Mouse (Mus musculus): ENCODE data around the gene Psg25. TPM values are rescaled to one million over a fixed set of nuclear protein-coding genes. Genes with fewer than 3 reads are reported as not detected.

Psg25 gene
- not detected for polyA plus RNA-seq (2015; fragmentation: Illumina TruSeq; extraction: RNeasy Lipid Tissue Mini Kit (QIAGEN cat#74804); ENCODE audit: insufficient read depth, low read depth, low replicate concordance)

DNA sequence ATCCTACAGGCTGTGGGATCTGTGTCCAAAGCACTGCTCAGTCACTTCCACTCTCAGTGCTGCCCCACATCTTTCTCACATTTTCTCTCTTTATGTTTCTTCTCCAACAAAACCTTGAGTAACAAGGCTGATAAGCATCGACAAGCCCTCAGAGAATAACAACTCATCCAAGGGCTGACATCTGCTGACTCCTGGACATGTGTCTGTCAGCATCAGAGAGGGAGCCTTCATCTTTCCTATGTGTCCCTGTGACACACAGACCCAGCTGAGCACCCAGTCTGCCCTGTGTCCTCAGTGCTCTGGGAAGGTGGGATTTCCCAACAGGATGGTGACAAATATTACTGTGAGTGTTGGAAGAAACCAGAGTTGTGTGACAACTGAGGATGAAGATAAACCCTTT, at the start of gene Psg25:
Gene Psg25 (minus strand): TSS at position 101 of the 400 bp plus-strand sequence.

DNA sequence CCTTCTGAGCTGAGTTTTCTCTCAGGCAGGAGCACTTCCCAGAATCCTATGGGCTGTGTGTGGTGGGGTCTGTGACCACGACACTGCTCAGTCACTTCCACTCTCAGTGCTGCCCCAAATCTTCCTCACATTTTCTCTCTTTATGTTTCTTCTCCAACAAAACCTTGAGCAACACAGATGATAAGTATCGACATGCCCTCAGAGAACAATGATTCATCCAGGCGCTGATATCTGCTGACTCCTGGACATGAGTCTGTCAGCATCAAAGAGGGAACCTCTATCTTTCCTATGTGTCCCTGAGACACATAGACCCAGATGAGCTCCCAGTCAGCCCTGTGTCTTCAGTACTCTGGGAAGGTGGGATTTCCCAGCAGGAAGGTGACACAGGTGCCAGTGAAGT, 35.1 kb upstream of the Psg25 start, which contains the start of gene Psg27:
Gene Psg27 (minus strand): TSS at position 101 of the 400 bp plus-strand sequence.

DNA sequence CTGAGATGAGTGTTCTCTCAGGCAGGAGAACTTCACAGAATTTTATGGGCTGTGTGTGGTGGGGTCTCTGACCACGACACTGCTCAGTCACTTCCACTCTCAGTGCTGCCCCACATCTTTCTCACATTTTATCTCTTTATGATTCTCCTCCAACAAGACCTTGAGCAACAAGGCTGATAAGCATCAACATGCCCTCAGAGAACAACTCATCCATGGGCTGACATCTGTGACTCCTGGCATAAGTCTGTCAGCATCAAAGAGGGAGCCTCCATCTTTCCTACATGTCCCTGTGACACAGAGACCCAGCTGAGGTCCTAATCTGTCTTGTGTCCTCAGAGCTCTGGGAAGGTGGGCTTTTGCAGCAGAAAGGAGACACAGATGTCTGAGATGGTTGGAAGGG, 48.0 kb downstream of the Psg25 start, which contains the start of gene Psg26:
Gene Psg26 (minus strand): TSS at position 101 of the 400 bp plus-strand sequence.

Other genes starting within 250 kb of the Psg25 start
- not detected for gene Psg18, start 177.3 kb downstream of the Psg25 start, polyA plus RNA-seq (2015; fragmentation: Illumina TruSeq; extraction: RNeasy Lipid Tissue Mini Kit (QIAGEN cat#74804); ENCODE audit: insufficient read depth, low read depth, low replicate concordance)
- not detected for gene Psg28, start 100.2 kb downstream of the Psg25 start, polyA plus RNA-seq (2015; fragmentation: Illumina TruSeq; extraction: RNeasy Lipid Tissue Mini Kit (QIAGEN cat#74804); ENCODE audit: insufficient read depth, low read depth, low replicate concordance)
- gene Psg26, start 48.1 kb downstream of the Psg25 start, polyA plus RNA-seq (2015; fragmentation: Illumina TruSeq; extraction: RNeasy Lipid Tissue Mini Kit (QIAGEN cat#74804); ENCODE audit: insufficient read depth, low read depth, low replicate concordance), result not detected
- gene Psg27, start 35.0 kb upstream of the Psg25 start, polyA plus RNA-seq (2015; fragmentation: Illumina TruSeq; extraction: RNeasy Lipid Tissue Mini Kit (QIAGEN cat#74804); ENCODE audit: insufficient read depth, low read depth, low replicate concordance), result not detected
- gene Psg23, start 84.2 kb upstream of the Psg25 start, polyA plus RNA-seq (2015; fragmentation: Illumina TruSeq; extraction: RNeasy Lipid Tissue Mini Kit (QIAGEN cat#74804); ENCODE audit: insufficient read depth, low read depth, low replicate concordance), result not detected
- not detected for gene Psg21, start 124.5 kb upstream of the Psg25 start, polyA plus RNA-seq (2015; fragmentation: Illumina TruSeq; extraction: RNeasy Lipid Tissue Mini Kit (QIAGEN cat#74804); ENCODE audit: insufficient read depth, low read depth, low replicate concordance)
- not detected for gene Psg20, start 153.9 kb upstream of the Psg25 start, polyA plus RNA-seq (2015; fragmentation: Illumina TruSeq; extraction: RNeasy Lipid Tissue Mini Kit (QIAGEN cat#74804); ENCODE audit: insufficient read depth, low read depth, low replicate concordance)
- not detected for gene Psg22, start 185.8 kb upstream of the Psg25 start, polyA plus RNA-seq (2015; fragmentation: Illumina TruSeq; extraction: RNeasy Lipid Tissue Mini Kit (QIAGEN cat#74804); ENCODE audit: insufficient read depth, low read depth, low replicate concordance)